Mouse (Mus musculus) heart, embryonic 13.5 days (tissue): ENCODE measurements at regions not wholly inside any gene's neighbourhood (a gene's known extent, or its start where the extent isn't known, plus 50 kb on each side); places are given as distances from the start of the nearest gene placed in this dataset.

ENCODE experiments used
- ATAC-seq: fragments of 200-750 bp; cut with Nextera tagmentation; 2 replicates; pipeline ENCODE4 v1.8.0; 2017; ENCODE audit warnings: moderate TSS enrichment; ENCODE audit not compliant: insufficient number of reproducible peaks, low FRiP score, low TSS enrichment; ENCODE audit errors: extremely low read depth
- H3K27ac ChIP-seq: fragments of 300-500 bp; sonication (generic); replicated peaks from 2 replicates; pipeline ENCODE4 v1.5.1; 2015; ENCODE audit warnings: moderate library complexity, mild to moderate bottlenecking, inconsistent platforms
- H3K27me3 ChIP-seq: fragments of 300-500 bp; sonication (generic); replicated peaks from 2 replicates; pipeline ENCODE4 v1.6.1; 2015; ENCODE audit warnings: mild to moderate bottlenecking, inconsistent platforms
- H3K36me3 ChIP-seq: fragments of 300-500 bp; sonication (generic); 2 replicates; pipeline ENCODE4 v1.6.1; 2015; ENCODE audit warnings: mild to moderate bottlenecking, inconsistent platforms
- H3K4me1 ChIP-seq: fragments of 300-500 bp; sonication (generic); 2 replicates; pipeline ENCODE4 v1.6.1; 2015; ENCODE audit warnings: inconsistent platforms
- H3K4me2 ChIP-seq: fragments of 300-500 bp; sonication (generic); 2 replicates; pipeline ENCODE4 v1.6.1; 2015; ENCODE audit warnings: inconsistent platforms, mild to moderate bottlenecking, moderate library complexity
- H3K4me3 ChIP-seq: fragments of 300-500 bp; sonication (generic); 2 replicates; pipeline ENCODE4 v1.5.1; 2015; ENCODE audit warnings: moderate library complexity, mild to moderate bottlenecking, inconsistent platforms
- H3K9ac ChIP-seq: fragments of 300-500 bp; sonication (generic); 2 replicates; pipeline ENCODE4 v1.6.1; 2015; ENCODE audit warnings: inconsistent platforms, mild to moderate bottlenecking, moderate library complexity
- H3K9me3 ChIP-seq: fragments of 300-500 bp; sonication (generic); 2 replicates; pipeline ENCODE4 v1.6.1; 2016; ENCODE audit warnings: inconsistent platforms
- WGBS: fragments of 180-500 bp; shearing (Covaris S2); methylation state at CpG from one replicate; pipeline ENCODE4 v1.1.7; 2015; ENCODE audit warnings: mixed read lengths; 5-methylcytosine and 5-hydroxymethylcytosine counted together

- no peak overlapping the region for H3K9ac ChIP-seq
- no peak for ATAC-seq
- H3K9me3 ChIP-seq, result no peaks in the 10 kb centered on the region
- H3K27me3 ChIP-seq, result no peaks in the 10 kb centered on the region
- no peaks in the 10 kb centered on the region for H3K4me1 ChIP-seq
- H3K27ac ChIP-seq, result no peak overlapping the region
- H3K4me3 ChIP-seq, result no peak overlapping the region
- no peaks in the 10 kb centered on the region for H3K36me3 ChIP-seq
- no peak overlapping the region for H3K4me2 ChIP-seq
- WGBS, result 64% methylated on average over 6 of the region's 6 CpGs
These were observed 393.1 kb downstream of the Plekhb2 start for GRCm38 (mm10) chr1:35242849-35243248.

- ATAC-seq, result no peak
- H3K4me3 ChIP-seq, result no peak overlapping the region
- no peaks in the 10 kb centered on the region for H3K9me3 ChIP-seq
- 79% methylated on average over 6 of the region's 6 CpGs for WGBS
- H3K27ac ChIP-seq, result no peak overlapping the region
- no peaks in the 10 kb centered on the region for H3K4me1 ChIP-seq
- H3K9ac ChIP-seq, result no peak overlapping the region
- H3K4me2 ChIP-seq, result no peak overlapping the region
- H3K27me3 ChIP-seq, result no peaks in the 10 kb centered on the region
- H3K36me3 ChIP-seq, result no peaks in the 10 kb centered on the region
These were observed 393.6 kb downstream of the Plekhb2 start for GRCm38 (mm10) chr1:35243339-35243738.

GRCm38 (mm10) chr1:35265125-35265524 lies 415.3 kb downstream of the Plekhb2 start:
- WGBS, result 46% methylated on average over 1 of the region's 1 CpGs
- no peak for ATAC-seq
- H3K9me3 ChIP-seq, result no peaks in the 10 kb centered on the region

GRCm38 (mm10) chr1:35266626-35267025 lies 416.9 kb downstream of the Plekhb2 start:
- Histone ChIP-seq H3K27ac (no peak overlapping the region), H3K36me3 (no peaks in the 10 kb centered on the region), H3K27me3 (no peaks in the 10 kb centered on the region), H3K9ac (no peak overlapping the region), H3K4me3 (no peak overlapping the region), H3K4me1 (no peaks in the 10 kb centered on the region; the same call in 1 of the 2 replicates), H3K4me2 (no peak overlapping the region), H3K9me3 (no peaks in the 10 kb centered on the region)
- ATAC-seq, result no peak
- WGBS, result 38% methylated on average over 7 of the region's 7 CpGs

More at GRCm38 (mm10) chr1:35265125-35265524, 415.3 kb downstream of the Plekhb2 start:
- Histone ChIP-seq H3K4me1 (no peaks in the 10 kb centered on the region; the same call in 1 of the 2 replicates), H3K4me3 (no peak overlapping the region), H3K27ac (no peak overlapping the region), H3K27me3 (no peaks in the 10 kb centered on the region), H3K9ac (no peak overlapping the region), H3K36me3 (no peaks in the 10 kb centered on the region), H3K4me2 (no peak overlapping the region)

- Histone ChIP-seq H3K27ac (no peak overlapping the region), H3K4me3 (no peak overlapping the region), H3K4me2 (no peak overlapping the region), H3K9me3 (no peaks in the 10 kb centered on the region), H3K36me3 (no peaks in the 10 kb centered on the region), H3K9ac (no peak overlapping the region), H3K27me3 (no peaks in the 10 kb centered on the region), H3K4me1 (no peaks in the 10 kb centered on the region; the same call in 1 of the 2 replicates)
- 80% methylated on average over 7 of the region's 7 CpGs for WGBS
- no peak for ATAC-seq
These were observed 418.1 kb downstream of the Plekhb2 start for GRCm38 (mm10) chr1:35267883-35268282.

- no peak overlapping the region; the same call in 1 of the 2 replicates for H3K27ac ChIP-seq
- no peak overlapping the region for H3K4me3 ChIP-seq
- H3K9ac ChIP-seq, result no peak overlapping the region
- H3K4me2 ChIP-seq, result peak overlapping the region; percentile 34; the same call in 1 of the 2 replicates
- ATAC-seq, result no peak
- H3K27me3 ChIP-seq, result no peaks in the 10 kb centered on the region
- H3K36me3 ChIP-seq, result no peaks in the 10 kb centered on the region
- WGBS, result 47% methylated on average over 8 of the region's 8 CpGs
- H3K9me3 ChIP-seq, result no peaks in the 10 kb centered on the region
- H3K4me1 ChIP-seq, result peaks cover 12% of the 10 kb centered on the region
These were observed 425.2 kb downstream of the Plekhb2 start for GRCm38 (mm10) chr1:35274978-35275377.
